Mouse (Mus musculus) spleen, embryonic (tissue): ENCODE results near the gene Dok4.

ENCODE experiments used
- CTCF ChIA-PET: fragments of 350-600 bp; sonication (Branson Sonifier 250); formaldehyde crosslinking; loops from one replicate; lab custom pipeline; 2022; lab: Charles Lee

Gene Dok4

DNA sequence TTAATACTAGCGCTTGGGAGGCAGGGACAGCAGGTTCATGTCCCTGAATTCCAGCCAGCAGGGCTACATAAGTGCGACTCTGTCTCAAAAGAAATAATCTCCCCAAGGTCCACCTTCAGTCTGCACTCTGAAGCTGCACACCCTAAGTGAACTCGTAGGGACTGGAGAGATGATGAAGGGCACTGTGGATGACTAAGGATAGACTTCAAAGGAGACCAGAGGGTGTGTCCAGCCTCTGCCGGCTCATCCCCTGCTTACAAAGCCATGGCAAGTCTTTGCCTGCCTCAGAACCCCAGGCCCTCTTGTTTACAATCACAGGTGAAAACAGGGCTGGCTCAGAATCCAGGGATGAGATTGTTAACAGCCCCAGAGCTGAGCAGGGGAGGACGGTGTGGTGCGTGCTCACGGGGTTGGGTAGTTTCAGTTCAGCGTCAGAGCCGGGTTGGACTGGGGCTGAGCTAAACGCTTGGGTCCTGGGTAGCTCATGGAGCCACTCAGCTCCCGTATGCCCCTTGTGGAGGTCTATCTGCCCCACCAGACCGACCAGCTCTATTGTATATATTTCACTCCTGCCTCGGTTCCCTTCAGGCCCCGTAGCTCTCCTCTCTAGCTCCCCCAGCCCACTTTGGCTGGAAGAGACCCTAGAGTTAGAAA lies 12.4 kb upstream of the Dok4 start:
- CTCF ChIA-PET = no interaction called here

DNA sequence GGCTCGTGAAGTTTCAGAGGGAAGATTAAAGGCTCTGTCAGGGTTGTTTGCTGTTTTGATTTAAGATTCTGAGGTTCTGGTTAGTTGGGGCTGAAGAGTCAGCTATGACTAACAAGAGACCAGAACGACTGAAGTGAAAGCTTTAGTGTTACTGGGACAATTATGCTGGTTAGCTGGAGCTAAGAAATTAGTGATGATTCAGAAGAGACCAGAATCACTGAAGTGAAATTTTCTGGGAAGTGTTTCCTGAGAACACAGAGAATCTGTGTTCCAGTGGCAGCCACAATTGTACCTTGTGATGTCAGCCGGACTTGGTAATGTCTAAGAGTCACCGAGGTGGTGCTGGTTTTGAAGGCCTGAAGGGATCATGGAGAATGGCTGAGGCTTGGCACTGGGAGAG lies 4.6 kb upstream of the Dok4 start:
- CTCF ChIA-PET = no interaction called here

DNA sequence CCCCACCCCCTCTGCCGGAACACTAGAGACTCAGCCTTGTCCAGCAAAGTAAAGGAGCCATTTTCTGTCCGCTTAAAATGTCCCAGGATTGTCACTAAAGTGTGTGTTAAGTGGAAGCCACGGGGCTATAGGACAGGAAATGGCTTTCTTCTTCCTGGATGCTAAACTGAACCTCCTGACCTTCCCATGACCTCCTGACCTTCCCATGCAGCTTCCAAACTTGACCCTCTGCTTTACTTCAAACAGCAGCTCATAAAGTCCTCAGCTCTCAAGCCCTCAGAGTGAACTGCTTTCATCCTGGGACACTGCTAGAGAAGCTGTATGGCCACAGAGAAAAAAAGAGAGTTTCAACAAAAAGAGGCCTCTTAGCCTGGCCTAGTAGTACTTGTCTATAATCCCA lies 690 bp upstream of the Dok4 start:
- CTCF ChIA-PET = interaction anchor here (0.6 to 0.7 kb wide), 3 partner anchors 24 to 933 kb away, joined by 3 to 18 read pairs (median 11); no protein-coding TSS in a partner anchor

DNA sequence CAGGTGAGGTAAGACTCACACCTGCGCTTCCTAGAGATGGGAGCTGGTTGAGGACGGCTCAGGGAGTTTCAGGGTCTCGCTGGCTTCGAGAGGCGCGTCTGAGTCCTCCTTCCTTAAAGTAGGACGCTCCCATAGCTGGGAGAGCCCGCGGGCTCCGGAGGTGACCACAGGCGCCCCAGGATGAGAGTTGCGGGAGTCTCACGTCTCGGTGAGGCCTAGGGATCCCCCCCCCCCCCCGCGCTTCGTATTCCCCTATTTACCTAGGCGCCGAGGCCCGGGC lies 319 bp downstream of the Dok4 start:
- CTCF ChIA-PET = interaction anchor here (1.7 kb wide), 1 partner anchor 36 kb away, joined by 4 read pairs; no protein-coding TSS in a partner anchor

DNA sequence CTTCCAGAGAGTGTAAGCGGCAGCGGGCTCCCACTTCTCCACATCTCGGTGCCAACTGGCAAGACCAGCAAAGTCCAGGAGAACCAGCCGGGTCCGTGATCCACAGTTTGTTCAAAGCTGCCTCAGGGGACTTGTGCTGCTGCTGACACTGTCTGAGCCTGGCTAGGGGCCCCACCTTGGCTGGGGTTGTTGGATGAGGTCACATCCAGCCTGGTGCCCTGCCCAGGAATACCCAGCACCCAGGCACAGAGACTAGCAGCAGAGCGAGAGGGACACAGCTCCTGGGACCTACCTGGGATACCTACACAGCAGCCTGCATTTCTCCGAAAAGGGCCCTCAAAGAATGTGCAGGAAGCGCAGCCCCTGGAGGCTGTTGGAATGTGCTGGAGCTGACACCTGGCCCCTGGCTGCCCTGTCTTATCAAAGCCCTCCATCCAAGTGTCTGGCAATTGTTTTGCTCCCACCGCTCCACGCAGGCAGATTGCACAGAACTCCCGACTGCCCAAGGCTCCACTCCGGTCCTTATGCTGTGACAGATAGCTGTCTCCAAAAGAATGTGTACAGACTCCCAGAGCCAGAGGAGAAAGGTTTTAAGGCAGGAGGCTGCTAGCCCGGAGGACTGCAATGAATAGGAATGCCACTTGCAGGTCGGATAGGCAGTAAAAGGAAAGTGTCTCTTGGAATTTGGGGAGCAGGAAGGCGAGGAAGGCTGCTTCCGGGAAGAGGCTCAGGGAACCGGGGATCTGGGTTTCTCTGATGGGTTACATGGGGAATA lies 847 bp downstream of the Dok4 start:
- CTCF ChIA-PET = interaction anchor here (0.5 to 1.7 kb wide), 5 partner anchors 14 to 276 kb away, joined by 3 to 4 read pairs (median 3); no protein-coding TSS in a partner anchor

DNA sequence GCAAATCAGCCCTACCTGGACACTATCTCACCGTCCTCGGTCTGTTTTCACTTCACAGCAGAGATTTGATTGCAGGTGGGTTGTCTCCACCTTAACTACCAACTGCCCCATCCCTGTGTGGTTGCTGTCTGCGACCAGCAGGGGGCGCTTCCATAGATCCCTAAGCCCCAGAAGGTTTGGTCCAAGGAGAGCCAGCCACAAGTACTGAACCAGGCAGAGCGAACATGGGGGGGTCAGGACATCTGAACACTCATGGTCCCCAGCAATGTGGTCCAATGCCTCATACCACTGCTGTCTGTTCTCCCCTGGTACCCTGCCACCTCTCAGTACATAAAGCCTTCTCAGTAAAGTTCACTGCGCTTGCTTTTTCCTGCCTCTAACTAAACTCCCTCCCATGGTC lies 1.8 kb downstream of the Dok4 start:
- CTCF ChIA-PET = interaction anchor here (0.7 to 1.7 kb wide), 3 partner anchors 13 to 249 kb away, joined by 3 to 4 read pairs (median 3); no protein-coding TSS in a partner anchor

DNA sequence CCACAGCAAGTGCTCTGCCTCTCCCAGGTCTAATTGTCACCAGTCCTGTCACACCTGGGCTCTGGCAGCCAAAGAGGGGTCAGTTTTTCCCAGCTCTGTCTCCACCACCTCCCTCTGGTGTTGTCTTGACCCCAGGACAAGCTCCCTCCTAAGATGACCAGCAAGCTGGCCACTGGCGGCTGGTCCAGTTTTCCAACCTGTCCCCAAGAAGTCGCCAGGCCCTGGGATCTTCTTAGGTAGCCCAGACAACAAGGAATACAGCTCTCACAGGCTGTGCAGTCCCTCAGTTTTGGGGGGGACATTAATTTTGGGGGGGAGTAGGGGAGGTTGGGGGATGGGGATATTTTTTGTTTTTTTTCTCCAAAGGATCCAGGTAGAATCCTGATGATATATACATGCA lies 3.6 kb downstream of the Dok4 start:
- CTCF ChIA-PET = interaction anchor here (0.6 kb wide), 1 partner anchor 767 kb away, joined by 3 read pairs; no protein-coding TSS in a partner anchor

DNA sequence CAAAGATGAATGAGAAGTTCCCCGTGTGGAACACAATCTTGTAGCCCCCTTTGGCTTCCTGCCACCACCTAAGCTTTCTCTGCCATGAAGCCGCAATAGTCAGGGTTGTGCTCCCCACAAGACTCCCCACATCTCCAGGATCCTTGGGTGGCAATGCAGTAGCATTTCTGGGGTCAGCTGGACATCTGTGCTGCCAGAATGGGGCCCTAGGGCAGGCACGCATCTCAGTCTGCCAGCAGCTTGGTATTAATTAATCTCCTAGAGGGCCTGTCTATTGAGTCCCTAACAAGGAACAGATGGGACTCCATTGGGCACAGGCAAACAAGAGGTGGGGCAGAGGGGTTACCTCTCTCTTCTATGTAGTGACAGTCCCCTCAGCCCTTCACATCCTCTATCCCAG lies 4.0 kb downstream of the Dok4 start:
- CTCF ChIA-PET = interaction anchor here (0.6 kb wide), 1 partner anchor 767 kb away, joined by 3 read pairs; no protein-coding TSS in a partner anchor

DNA sequence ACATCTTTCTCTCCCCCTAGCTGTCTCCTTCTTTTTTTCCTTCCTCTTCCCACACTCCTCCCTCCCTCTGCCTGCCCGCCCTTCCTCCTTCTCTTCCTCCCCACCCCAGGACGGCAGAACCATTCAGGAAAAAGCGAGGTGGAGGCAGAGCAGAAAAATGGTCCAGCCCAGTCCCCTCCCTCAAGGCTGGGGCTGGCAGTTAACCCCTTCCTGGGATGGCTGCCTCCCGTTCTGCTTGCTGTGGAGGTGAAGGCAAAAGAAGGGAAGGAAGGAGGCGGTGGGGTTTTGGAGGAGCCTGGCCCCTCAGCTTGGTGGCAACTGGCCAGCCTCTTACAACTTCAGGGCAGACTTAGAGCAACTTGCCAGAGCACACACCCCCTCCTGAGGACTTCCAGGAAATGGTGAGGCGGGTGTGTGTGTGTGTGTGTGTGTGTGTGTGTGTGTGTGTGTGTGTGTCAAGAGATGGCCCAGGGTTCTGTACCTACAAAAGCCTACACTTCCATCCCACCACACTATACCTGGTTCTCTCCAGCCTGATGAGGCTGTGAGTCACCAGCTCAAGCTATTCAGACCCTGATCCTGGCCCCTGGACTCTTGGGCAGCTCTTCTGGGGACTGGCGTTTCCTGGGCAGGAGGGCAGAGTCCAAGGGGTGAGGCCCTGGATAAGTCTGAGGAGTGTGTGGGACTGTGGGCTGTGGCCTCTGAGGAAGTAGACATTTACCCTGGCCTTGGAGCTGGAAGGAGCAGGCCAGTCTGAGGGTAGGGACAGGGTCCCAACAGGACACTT lies 4.8 kb downstream of the Dok4 start:
- CTCF ChIA-PET = no interaction called here

DNA sequence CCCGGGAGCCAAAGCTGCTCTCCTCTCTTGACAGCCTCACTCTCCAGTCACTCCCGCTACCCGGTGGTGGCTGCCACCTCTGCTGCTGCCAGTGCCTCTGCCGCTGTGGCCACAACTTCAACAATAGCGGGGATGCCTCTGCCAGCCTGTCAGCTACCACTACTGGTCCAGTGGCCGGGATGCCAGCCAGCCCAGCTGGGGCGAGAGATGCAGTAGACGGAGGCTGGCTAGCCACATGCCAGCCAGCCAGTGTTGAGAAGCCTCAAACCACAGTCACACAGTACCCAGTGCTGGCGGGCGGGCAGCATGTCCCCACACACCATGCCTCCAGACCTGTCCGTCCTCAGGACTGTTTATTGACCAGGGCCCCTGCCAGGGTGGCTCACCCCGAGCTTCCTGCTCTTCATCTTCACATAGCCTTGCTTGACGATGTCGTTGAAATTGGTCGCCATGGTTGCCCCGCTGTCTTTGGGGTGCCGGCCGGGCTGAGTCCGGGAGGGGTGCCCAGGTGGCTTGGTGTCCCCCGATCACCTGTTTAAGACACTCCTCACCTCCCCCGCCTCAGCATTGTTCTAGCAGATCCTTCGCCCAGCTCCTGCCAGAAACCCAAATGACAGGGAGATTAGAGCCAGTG lies 5.5 kb downstream of the Dok4 start:
- CTCF ChIA-PET = no interaction called here

DNA sequence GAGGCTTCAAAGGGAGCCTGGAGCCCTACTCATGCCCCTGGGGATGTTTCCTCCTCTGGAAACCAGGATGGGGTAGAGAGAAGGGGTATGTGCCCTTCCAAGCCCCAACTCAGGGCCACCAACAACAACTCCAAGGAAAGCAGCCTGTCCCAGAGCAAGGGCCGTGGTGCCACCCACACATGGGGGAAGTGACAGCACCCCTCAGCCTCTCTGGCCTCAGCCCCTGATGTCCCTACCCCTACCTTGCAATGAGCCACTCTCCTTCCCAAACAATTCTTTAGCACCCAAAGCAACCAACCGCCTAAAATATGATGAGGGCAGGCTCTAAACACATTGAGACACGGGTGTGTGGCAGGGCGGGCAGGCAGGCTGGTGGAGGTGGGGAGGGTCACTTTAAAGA lies 6.1 kb downstream of the Dok4 start:
- CTCF ChIA-PET = no interaction called here

DNA sequence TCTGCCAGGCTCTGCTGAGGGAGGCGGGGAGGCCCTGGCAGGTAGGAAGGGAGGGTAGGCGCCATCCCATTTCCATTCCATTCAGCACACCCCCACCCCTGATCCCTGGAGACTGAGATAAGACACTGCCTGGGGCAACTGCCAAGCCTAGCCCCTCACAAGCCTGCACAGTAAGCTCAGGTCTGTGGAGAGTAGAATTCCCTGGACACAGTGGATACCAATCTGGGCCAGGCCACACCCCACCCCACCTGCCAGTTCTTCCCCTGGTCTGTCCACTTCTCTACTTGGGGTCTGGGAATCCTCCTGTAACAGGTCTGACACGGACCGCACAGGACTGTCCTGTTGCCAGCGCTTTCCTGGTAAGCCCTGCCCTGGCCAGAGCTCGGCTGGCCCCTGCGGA lies 7.0 kb downstream of the Dok4 start:
- CTCF ChIA-PET = no interaction called here

DNA sequence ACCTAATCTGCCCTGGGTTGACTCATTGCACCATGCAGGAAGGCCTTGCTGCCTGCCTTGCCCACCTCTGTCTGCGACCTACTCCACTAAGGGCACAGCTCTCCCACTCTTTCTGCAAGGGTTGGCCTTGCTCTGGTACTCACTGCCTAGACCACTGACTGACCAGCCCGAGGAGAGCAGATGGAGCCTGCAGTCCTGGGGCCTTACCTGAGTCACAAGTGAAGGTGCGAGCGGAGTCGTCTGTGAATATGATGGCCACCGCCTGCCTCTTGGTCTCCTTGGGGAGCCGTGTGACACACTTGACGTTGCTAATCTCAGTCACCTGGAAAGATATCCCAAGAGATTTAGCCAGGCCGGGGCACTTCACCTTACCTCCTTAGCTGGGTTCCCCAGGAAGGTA lies 9.2 kb downstream of the Dok4 start:
- CTCF ChIA-PET = no interaction called here

DNA sequence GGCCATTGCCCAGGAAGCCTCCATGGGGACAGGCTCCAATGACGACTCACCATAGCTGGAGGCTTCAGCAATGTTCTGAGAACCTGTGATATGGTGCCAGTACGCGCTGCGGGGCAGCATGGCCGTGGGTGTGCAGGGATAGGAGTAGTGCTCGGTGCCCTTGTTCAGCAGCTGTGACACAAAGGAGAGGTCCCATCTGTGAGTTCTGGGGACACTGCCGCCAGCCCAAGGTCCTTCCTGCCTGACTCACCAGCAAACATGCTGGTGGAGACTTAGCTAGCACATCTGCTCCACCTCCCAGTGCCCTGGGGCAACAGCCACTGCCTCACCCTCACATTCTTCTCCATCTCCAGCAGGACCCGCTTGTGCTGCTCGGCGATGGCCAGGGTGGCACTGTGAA lies 10.8 kb downstream of the Dok4 start:
- CTCF ChIA-PET = no interaction called here

DNA sequence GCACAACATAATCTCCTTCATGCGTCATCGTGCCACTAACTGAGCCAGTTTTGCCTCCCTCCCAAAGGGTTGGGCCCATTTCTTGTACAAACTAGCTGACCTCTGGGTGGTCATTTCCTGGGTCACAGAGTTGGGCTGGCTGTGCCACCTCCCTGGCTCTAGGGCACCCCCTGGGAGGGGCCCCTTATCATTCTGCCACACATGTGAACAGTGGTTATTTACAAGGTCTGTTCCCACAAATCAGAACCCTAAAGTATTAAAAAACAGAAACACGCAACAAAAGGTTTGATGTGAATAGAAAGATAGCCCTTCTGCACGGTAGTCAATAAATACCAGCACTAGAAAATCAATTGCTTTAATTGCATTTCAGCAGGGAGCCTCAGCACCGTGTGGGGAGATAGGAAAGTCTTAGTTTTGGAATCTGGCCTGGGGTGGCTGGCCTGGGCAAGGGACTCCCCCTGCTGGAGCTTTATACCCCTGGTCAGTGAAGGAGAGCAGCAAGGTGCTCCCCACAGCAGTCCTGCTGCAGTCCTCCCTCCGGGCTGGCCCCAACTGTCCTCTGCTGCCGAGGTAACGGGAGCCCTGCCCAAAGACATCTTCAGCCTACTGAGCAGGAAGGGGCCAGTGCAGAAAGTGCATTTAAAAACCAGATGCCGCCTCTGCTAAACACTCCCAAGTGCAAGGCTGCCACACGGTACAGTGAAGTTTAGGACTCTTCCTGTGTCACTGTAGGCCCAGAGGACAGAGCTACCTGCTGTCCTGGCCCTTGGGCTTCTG lies 12.0 kb downstream of the Dok4 start:
- CTCF ChIA-PET = no interaction called here

DNA sequence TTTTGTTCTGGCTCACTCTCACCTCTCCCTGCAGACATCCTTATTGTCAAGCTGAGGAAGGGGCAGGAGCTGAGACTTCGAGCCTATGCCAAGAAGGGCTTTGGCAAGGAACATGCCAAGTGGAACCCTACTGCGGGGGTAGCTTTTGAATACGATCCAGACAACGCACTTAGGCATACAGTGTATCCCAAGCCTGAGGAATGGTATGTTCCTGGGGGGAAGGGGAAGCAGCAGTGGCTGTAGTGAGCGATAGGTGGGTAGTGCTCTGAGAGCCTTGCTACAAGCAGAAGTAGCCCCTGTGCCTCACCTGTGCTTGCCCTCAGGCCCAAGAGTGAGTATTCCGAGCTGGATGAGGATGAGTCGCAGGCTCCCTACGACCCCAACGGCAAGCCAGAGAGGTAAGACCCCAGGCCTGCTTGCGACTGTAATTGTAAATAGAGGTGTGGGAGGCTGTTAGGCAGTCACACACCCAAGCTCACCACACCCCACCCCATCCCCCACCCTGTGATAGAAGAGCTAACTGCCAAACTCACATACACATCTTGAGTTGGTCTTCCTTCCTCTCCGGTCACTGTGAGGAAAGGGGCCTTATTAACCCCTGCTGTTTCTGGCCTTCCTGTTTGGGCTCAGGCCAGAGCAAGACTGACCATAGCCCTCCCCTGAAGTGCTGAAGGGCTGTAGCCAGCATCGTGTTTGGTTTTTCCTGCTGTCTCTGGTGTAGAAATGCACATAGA lies 13.5 kb downstream of the Dok4 start:
- CTCF ChIA-PET = interaction anchor here (0.6 to 0.7 kb wide), 2 partner anchors 48 to 87 kb away, joined by 4 to 5 read pairs; no protein-coding TSS in a partner anchor

DNA sequence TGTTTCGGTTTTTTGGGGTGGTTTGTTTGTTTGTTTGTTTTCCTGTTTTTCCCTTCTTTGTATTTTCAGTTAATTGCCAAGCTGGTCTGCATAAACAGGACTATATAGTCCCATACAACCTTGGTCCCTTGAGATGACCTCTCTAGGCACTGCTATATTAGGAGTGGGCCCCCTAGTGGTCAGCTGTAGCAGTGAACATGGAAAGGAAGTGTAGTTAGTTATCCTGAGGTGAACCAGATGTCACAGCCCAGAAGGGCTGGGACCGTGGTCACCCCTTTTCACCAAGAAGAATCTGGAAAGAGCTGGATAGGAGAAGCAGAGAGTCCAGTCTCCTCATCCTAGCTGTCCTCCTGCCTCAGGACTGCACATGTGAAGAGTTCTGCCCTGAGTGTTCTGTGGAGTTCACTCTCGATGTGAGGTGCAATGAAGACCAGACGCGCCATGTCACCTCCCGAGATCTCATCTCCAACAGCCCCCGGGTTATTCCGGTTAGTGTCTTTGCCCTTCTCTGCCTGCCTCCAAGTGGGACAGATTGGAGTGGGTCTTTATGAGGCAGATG lies 14.7 kb downstream of the Dok4 start:
- CTCF ChIA-PET = interaction anchor here (1.1 kb wide), 1 partner anchor 13 kb away, joined by 3 read pairs; no protein-coding TSS in a partner anchor

DNA sequence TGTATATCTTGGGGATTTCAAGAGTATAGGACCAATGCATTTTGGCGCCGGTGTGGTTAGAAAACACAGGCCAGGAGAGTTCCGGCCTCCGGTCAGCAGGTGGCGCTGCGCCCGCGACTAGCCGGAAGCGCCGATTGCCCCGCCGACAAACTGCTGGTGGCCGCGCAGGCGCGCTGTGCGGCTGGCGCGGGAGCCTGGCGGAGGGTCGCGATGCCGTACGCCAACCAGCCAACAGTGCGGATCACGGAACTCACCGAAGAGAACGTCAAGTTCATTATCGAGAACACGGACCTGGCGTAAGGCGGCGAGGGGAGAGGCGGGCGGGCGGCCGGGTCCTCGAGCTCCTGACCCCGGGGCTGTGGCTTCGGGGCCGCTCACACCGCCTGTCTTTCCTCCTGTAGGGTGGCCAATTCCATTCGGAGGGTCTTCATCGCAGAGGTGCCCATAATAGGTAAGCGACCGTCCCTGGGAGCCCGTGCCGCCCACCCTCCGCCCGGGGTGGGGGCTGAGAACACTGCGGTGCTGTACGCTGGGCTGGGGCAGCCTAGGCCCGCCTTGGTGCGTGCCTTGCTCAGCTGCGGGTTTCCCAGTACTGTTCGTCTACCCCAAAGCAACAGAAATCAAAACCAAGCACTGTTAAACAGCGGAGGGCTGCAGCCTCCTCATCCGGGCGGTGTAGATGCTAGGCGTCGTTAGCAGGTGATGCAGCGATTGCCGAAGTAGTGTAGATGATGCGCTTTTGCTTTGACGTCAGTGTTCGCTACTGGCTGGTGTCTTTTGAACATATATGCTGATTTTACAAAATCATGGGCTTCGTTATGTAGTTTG lies 18.6 kb downstream of the Dok4 start, which contains the start of gene Polr2c:
Polr2c (plus strand) TSS at position 105 of the 828 bp plus-strand sequence.
- CTCF ChIA-PET = no interaction called here

DNA sequence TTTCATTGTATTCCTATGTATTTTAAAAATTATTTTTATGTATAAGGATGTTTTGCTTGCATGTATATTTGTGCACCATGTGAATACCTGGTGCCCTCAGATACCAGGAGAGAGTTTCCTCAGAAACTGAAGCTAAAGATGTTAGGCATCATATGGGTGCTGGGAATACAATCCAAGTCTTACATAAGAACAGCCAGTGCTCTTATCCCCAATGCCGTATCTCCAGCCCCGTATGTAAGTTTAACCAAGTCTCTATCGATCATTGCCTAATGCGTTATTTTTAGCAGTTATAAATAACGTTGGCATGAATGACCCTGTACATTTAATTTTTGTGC lies 19.2 kb downstream of the Dok4 start:
- CTCF ChIA-PET = no interaction called here
